Mouse (Mus musculus) heart, adult 2 months (tissue): ENCODE results near the gene Rab42. TPM values are rescaled to one million over a fixed set of nuclear protein-coding genes. Genes with fewer than 3 reads are reported as not detected.

Source experiments
- DNase-seq, 2 experiments: peaks; one replicate each; pipeline ENCODE4 v3.0.0; 2021
- H3K27ac ChIP-seq: fragments of 200-600 bp; 2 replicates; pipeline ENCODE4 v1.8.1; 2022
- H3K27me3 ChIP-seq: fragments of 200-500 bp; 2 replicates; pipeline ENCODE4 v1.6.1; 2012; ENCODE audit warnings: mild to moderate bottlenecking, low read length, inconsistent platforms, mixed read lengths; ENCODE audit not compliant: control insufficient read depth, insufficient read depth
- H3K36me3 ChIP-seq: fragments of 200-500 bp; 2 replicates; pipeline ENCODE4 v1.6.1; 2012; ENCODE audit warnings: low read length, inconsistent platforms; ENCODE audit not compliant: control insufficient read depth, insufficient read depth
- H3K4me1 ChIP-seq: fragments of 200-500 bp; 2 replicates; pipeline ENCODE4 v1.6.1; 2011; ENCODE audit warnings: low read length; ENCODE audit not compliant: control insufficient read depth, insufficient read depth
- H3K4me3 ChIP-seq: fragments of 200-600 bp; 2 replicates; pipeline ENCODE4 v1.8.1; 2022
- H3K79me2 ChIP-seq: fragments of 200-500 bp; replicated peaks from 2 replicates; pipeline ENCODE4 v1.6.1; 2012; ENCODE audit warnings: mild to moderate bottlenecking, inconsistent platforms, low read length, moderate library complexity, mixed read lengths; ENCODE audit not compliant: control insufficient read depth, insufficient read depth
- H3K9ac ChIP-seq: fragments of 200-500 bp; 2 replicates; pipeline ENCODE4 v1.6.1; 2012; ENCODE audit warnings: low read depth, mild to moderate bottlenecking, control low read depth, inconsistent platforms, low read length, mixed read lengths
- CTCF ChIP-seq: fragments of 200-600 bp; IDR thresholded peaks from 2 replicates; pipeline ENCODE4 v1.8.1; 2022; ENCODE audit warnings: antibody characterized with exemption, mild to moderate bottlenecking, moderate library complexity
- EP300 ChIP-seq: fragments of 200-500 bp; IDR thresholded peaks from 2 replicates; pipeline ENCODE4 v1.6.1; 2011; ENCODE audit warnings: low read depth, low read length, control low read depth; ENCODE audit not compliant: insufficient read depth
- POLR2A ChIP-seq: fragments of 200-500 bp; IDR thresholded peaks from 2 replicates; pipeline ENCODE4 v1.6.1; 2011; ENCODE audit warnings: mild to moderate bottlenecking, low read depth, low read length, control low read depth; ENCODE audit not compliant: insufficient read depth
- WGBS: fragments of 180-500 bp; shearing (Covaris S2); methylation state at CpG from one replicate; pipeline ENCODE4 v1.1.7; 2018; 5-methylcytosine and 5-hydroxymethylcytosine counted together
- intact Hi-C: fragments of 180-260 bp; cut with DNase I; formaldehyde crosslinking; loops from one replicate; pipeline ENCODE4 v1.15.1; 2025
- polyA plus RNA-seq: library from polyadenylated mRNA; depleted of rRNA; stranded (reverse); fragments of >200 nt; gene quantifications from 2 replicates; pipeline ENCODE4 v1.2.3, GENCODE M21; 2012
- total RNA-seq, 2 experiments: library from RNA; stranded (reverse); gene quantifications; 2 replicates each; pipeline ENCODE4 v1.2.3; 2021

Gene Rab42
- total and polyA plus RNA-seq, 3 experiments, result 0.73 to 4.2 (median 1.1) TPM

DNA sequence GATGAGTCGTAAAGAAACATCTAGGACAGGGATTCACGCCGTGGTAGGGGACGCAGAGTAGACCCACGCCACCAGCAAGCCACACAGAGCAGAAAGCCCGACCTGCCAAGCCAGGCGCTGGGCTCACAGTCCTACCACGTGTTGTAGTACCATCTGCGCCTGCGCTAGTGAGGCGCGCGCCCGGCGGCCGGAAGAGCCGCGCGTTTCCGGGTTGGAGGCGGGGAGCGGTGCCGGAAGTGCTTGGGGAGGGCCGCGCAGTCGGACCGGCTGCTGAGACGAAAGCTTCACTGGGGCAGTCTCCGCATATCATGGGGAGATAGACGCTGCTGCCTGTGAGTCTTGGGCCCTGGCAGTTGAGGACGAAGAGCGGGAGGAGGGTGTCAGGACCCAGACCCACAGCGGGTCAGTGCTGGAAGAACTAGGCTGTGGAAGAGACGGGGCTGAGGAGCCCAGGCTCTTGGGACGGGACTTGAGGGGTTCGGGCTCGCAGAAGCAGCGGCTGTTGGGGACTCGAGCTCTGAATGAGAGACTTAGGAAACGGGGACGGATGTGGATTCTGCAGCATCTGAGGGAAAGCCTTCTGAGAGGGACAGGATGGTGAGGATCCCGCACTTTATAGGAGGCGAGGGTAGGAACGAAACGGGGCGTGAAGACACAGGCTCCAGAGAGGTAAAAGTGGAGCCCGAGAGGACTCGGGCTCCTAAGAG is 28.9 kb downstream of the Rab42 start, which contains the start of gene Taf12:
Gene Taf12, plus strand, starts transcription at position 220 of the 707 bp plus-strand sequence.
- intact Hi-C loops, result loop anchor here (1.0 to 5.0 kb wide), 3 partner anchors 34 to 148 kb away; partner anchors contain the start of genes Phactr4 and Ythdf2
- TF ChIP-seq EP300 (peak; percentile 81), CTCF (no peak), POLR2A (peak; percentile 99)
- Histone ChIP-seq H3K9ac (peak within 1 kb of the TSS; percentile 78), H3K27ac (peak within 1 kb of the TSS; percentile 93), H3K79me2 (no peaks in the 10 kb centered on the region), H3K27me3 (no peaks in the 10 kb centered on the region), H3K4me3 (peak within 1 kb of the TSS; percentile 75), H3K36me3 (no peaks in the 10 kb centered on the region), H3K4me1 (no peaks in the 10 kb centered on the region)
- under 1% methylated on average over 48 of the region's 48 CpGs for WGBS
- DNase-seq, result peak; percentile 94 to 96

DNA sequence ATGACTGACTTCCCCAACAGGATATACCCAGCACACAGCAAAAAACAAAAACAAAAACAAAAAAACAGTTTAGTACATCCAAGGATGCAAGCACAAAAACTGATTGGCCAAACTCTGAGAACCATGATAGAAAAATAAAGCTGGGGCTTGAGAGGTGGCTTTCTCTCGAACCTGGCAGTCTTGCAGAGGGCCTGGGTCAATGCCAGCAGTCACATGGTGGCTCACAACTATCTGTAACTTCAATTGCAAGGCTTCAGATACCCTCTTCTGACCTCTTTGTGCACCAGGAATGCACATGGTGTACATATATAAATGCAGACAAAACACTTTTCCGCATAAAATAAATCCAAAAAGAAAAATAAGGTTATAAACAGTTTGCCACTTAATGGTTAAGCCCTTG is 30.0 kb downstream of the Rab42 start:
- Histone ChIP-seq H3K27me3 (no peaks in the 10 kb centered on the region), H3K9ac (no peak overlapping the region), H3K36me3 (no peaks in the 10 kb centered on the region), H3K4me3 (no peak overlapping the region), H3K79me2 (no peaks in the 10 kb centered on the region), H3K4me1 (no peaks in the 10 kb centered on the region), H3K27ac (no peak overlapping the region)
- intact Hi-C loops, result loop anchor here (5.0 kb wide), 1 partner anchor 149 kb away; the partner anchor contains the start of gene Phactr4
- DNase-seq, result no peak
- WGBS, result 42% methylated on average over 2 of the region's 2 CpGs
- no peak for TF ChIP-seq CTCF
- TF ChIP-seq EP300, result no peak
- TF ChIP-seq POLR2A, result no peak

DNA sequence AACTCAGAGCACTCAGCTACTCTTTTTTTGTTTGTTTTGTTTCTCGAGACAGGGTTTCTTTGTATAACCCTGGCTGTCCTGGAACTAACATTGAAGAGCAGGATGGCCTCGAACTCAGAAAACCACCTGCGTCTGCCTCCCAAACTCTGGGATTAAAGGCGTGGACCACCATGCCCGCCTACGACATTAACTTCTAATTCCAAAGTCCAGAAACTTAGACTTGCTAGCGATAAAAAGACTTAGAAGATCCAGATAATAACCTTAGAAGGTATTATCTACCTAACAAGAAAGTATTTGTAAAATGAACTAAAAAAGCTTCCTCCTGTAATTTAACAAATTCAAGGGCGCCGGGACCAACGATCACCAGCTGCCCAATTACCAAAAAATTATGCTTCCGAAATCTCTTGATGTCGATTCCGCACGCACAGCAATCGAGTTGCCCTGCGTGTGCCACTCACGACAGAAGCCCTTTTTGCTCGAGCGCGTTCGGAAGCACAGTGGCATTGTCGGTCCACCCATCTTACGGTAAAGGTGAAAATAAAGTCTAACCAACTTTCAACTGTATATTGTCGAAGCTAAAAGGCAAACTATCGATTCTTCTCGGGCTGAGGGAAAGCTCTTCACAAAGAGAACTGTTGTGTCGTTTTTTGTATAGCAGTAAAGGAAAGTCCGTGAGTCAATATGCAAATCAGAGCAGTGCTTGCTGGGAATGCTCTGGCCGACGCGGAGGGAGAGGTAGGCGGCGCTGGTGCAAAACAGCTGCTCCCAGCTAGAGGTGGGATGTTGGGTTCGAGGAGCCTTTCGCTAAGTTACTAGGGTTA is 33.2 kb downstream of the Rab42 start:
- H3K79me2 ChIP-seq, result no peaks in the 10 kb centered on the region
- WGBS, result under 1% methylated on average over 35 of the region's 35 CpGs
- peak overlapping the region; percentile 98 for H3K27ac ChIP-seq
- intact Hi-C loops, result loop anchor here (5.0 kb wide), 1 partner anchor 152 kb away; the partner anchor contains the start of gene Phactr4
- peak overlapping the region; percentile 51 for H3K4me3 ChIP-seq
- peak overlapping the region; percentile 77 for H3K9ac ChIP-seq
- TF ChIP-seq EP300 (peak; percentile 99), CTCF (peak; percentile 65), POLR2A (peak; percentile 100)
- H3K4me1 ChIP-seq, result no peaks in the 10 kb centered on the region
- H3K36me3 ChIP-seq, result no peaks in the 10 kb centered on the region
- DNase-seq, result peak; percentile 84 to 89
- H3K27me3 ChIP-seq, result no peaks in the 10 kb centered on the region

DNA sequence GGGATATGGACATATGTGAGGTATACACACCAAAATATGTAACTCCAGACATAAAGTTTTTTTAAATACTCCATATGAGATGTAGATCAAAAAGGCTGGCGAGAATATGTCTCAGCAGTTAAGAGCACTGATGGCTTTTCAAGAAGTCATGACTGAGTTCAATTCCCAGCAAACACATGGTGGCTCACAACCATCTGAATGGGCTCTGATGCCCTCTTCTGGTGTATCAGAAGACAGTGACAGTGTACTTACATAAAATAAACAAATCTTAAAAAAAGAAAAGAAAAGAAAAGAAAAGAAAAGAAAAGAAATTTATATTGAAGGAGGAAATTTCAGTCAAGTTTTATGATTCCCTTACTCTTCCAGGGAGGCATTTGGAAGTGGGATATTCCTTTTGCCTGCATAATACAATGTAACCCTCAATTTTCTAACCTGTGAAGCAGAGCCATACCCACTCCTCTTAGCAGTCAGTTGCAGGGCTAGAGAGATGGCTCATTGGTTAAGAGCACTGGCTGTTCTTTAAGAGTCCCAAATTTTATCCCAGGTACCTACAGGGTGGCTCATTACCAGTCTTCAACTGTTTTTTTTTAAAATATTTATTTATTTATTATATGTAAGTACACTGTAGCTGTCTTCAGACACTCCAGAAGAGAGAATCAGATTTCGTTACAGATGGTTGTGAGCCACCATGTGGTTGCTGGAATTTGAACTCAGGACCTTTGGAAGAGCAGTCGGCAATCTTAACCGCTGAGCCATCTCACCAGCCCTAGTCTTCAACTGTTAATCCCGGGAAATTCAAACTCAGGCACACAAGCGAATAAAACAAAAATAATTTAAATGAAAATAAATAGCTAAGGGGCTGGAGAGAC is 34.1 kb downstream of the Rab42 start:
- H3K27me3 ChIP-seq, result no peaks in the 10 kb centered on the region
- TF ChIP-seq POLR2A (no peak), EP300 (no peak), CTCF (peak; percentile 63)
- 5% methylated on average over 6 of the region's 6 CpGs for WGBS
- H3K79me2 ChIP-seq, result no peaks in the 10 kb centered on the region
- H3K4me1 ChIP-seq, result no peaks in the 10 kb centered on the region
- intact Hi-C loops, result no loop called here
- DNase-seq, result no peak
- peak overlapping the region; percentile 98 for H3K27ac ChIP-seq
- no peak overlapping the region for H3K4me3 ChIP-seq
- no peak overlapping the region for H3K9ac ChIP-seq
- H3K36me3 ChIP-seq, result no peaks in the 10 kb centered on the region

DNA sequence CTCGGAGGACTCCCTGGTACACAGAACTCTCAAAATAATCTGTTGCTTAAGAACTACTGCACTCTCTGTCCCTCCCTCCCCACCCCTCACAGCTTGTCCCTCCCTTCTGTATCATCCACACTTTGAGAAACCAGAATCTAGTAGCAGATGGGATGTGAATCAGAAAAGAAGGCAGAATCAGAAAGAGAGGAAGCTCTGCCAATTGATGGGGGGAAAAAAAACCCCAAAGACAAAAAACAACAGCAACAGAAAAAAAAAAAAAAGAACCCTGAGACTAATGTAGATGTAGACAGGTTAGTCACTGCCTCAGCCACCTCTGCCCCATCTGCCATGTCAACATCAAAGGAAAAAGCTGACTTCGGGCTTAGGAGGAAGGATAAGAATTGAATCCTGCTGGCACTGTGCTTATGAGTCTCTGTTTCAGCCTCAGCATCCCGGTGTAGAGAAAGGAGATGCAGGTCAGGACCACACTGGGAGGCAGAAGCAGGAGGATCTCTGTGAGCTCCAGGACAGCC is 36.3 kb downstream of the Rab42 start:
- Histone ChIP-seq H3K9ac (no peak overlapping the region), H3K27me3 (no peaks in the 10 kb centered on the region), H3K27ac (no peak overlapping the region), H3K4me1 (no peaks in the 10 kb centered on the region), H3K36me3 (no peaks in the 10 kb centered on the region), H3K4me3 (no peak overlapping the region), H3K79me2 (no peaks in the 10 kb centered on the region)
- intact Hi-C loops, result no loop called here
- no peak for TF ChIP-seq POLR2A
- TF ChIP-seq CTCF, result no peak
- TF ChIP-seq EP300, result no peak
- 64% methylated on average over 3 of the region's 3 CpGs for WGBS
- no peak for DNase-seq
